Mouse (Mus musculus) neutrophil, adult 65 days (primary cell): Measurements from ENCODE around the gene Gm9936. TPM values are rescaled to one million over a fixed set of nuclear protein-coding genes. Genes with fewer than 3 reads are reported as not detected.

Experiments used
- total RNA-seq: library from RNA; stranded (reverse); gene quantifications from 2 replicates; pipeline ENCODE4 v1.2.4, GENCODE M21; 2023

Gene Gm9936
- not detected in 2 replicates for total RNA-seq

GRCm38 (mm10) chr5:114858582-114858981, at the start of gene Gm9936:
Gene Gm9936, minus strand, starts transcription at chr5:114858682.

GRCm38 (mm10) chr5:114896688-114897373, 38.3 kb upstream of the Gm9936 start, which contains the start of gene Oasl2:
Gene Oasl2, plus strand, starts transcription at chr5:114896936.

GRCm38 (mm10) chr5:114853364-114853763, 5.1 kb downstream of the Gm9936 start, which contains the start of gene 4930519G04Rik:
Gene 4930519G04Rik, plus strand, starts transcription at chr5:114853664.

GRCm38 (mm10) chr5:114822796-114823688, 35.4 kb downstream of the Gm9936 start, which contains the start of gene 1500011B03Rik:
Gene 1500011B03Rik, minus strand, starts transcription at chr5:114823468.

Other genes starting within 250 kb of the Gm9936 start
- 1.4 and 2.2 TPM in 2 replicates for gene Trpv4, start 200.3 kb downstream of the Gm9936 start, total RNA-seq
- gene Gltp, start 167.7 kb downstream of the Gm9936 start, total RNA-seq = 72.0 and 83.2 TPM in 2 replicates
- gene Tchp, start 150.9 kb downstream of the Gm9936 start, total RNA-seq = 5.5 and 7.7 TPM in 2 replicates
- gene Ankrd13a, start 84.0 kb downstream of the Gm9936 start, total RNA-seq = 232 and 290 TPM in 2 replicates
- 140 and 161 TPM in 2 replicates for gene Git2, start 83.2 kb downstream of the Gm9936 start, total RNA-seq
- 36.1 and 36.4 TPM in 2 replicates for gene 1500011B03Rik, start 35.2 kb downstream of the Gm9936 start, total RNA-seq
- gene 4930519G04Rik, start 5.0 kb downstream of the Gm9936 start, total RNA-seq = 0.18 TPM in 1 of 2 replicates, not detected in the other
- gene Oasl2, start 38.3 kb upstream of the Gm9936 start, total RNA-seq = 10.1 and 18.6 TPM in 2 replicates
- gene Oasl1, start 64.6 kb upstream of the Gm9936 start, total RNA-seq = 14.3 and 28.8 TPM in 2 replicates
- gene 2210016L21Rik, start 83.5 kb upstream of the Gm9936 start, total RNA-seq = 12.3 and 14.7 TPM in 2 replicates
- not detected in 2 replicates for gene Hnf1a, start 112.4 kb upstream of the Gm9936 start, total RNA-seq
- 39.4 and 49.7 TPM in 2 replicates for gene Sppl3, start 152.5 kb upstream of the Gm9936 start, total RNA-seq
- gene Gm10401, start 239.6 kb upstream of the Gm9936 start, total RNA-seq = not detected in 2 replicates